Mouse (Mus musculus): ENCODE results near the gene Sec24c.

Gene Sec24c

DNA sequence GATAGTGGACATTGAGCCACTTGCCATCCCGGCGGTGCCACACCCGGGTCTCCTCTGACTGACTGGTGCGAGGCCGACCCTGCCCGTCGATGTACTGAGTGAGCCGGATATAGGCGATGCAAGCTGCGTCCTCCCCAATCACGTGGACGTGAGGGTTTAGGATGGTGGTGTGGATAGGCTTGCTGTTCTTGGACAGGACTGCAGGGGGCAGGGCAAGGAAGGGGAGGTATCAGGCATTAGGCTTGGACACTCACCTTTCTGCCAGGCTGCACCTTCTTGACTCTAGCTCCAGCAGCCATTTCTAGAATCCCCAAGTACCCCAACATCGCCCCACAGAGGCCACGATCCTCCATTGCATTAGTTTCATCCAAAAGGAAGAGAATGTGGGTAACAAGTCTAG is 63.2 kb downstream of the Sec24c start:
- DNase-seq = peak; percentile 73

DNA sequence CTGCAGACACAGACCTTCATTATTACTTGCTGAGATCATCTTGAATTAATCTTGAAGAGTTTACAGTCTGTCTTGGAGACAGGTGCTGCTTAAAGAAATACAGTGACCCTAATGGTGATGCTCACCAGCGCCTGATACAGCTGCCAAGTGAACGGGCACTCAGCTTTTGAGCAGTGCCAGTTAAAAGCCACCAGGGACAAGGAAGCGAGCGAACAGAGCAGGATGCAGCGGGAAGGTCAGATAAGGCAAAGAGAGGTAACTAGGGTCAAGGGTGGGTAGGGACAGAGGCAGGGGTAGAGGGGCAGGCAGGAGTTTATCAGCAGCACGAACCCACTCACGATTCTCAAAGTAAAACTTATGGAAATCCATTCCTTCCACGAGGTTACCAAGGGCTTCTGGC is 64.4 kb downstream of the Sec24c start:
- no peak for DNase-seq

DNA sequence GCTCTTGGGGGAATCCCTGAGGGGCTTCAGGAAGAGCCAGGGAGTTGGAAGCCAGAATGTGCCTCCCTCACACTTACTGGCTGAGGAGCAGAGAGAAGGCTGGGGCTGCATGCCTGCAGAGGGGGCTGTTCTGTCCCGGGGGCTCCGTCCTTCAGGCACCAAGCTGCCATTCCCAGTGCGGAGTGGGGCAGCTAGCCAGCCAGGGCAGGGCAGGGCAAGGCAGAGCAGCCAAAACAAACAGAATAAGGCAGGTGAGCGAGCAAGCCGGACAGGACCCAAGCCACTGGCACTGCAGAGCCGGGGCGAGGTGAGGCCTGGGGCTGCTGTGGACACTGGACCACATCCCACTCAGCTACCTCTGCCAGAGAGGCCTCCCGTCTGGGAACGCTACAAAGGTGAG is 67.2 kb downstream of the Sec24c start:
- DNase-seq = peak; percentile 74

DNA sequence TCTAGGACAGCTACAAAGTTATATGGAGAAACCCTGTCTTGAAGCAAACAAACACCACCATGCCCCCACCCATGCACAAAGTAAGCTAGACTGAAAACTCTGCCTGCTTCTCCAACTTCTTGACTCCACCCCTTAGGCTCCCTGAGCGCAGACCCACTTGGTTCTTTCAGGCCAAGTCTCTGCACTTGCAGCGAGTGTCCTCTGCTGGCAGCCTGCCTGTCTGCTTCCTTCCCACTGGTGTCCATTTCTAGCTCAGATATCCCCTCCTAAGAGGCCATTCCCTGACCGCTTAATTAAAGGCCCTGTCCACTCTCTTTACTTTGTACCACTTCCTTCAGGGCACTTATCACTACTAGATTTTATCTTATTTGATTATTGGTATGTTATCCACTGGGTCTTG is 69.5 kb downstream of the Sec24c start:
- DNase-seq = peak; percentile 37
